Mouse (Mus musculus) liver, embryonic 16.5 days (tissue): ENCODE data around the gene Vwde. TPM values are rescaled to one million over a fixed set of nuclear protein-coding genes. Genes with fewer than 3 reads are reported as not detected.

Source experiments
- ATAC-seq: fragments of 200-750 bp; cut with Nextera tagmentation; 2 replicates; pipeline ENCODE4 v1.8.0; 2017; ENCODE audit warnings: low read depth, mild to moderate bottlenecking, moderate number of reproducible peaks, moderate library complexity
- H3K27ac ChIP-seq: fragments of 300-500 bp; sonication (generic); 2 replicates; pipeline ENCODE4 v1.5.1; 2014; ENCODE audit warnings: mild to moderate bottlenecking, low read length
- H3K27me3 ChIP-seq: fragments of 300-500 bp; sonication (generic); 2 replicates; pipeline ENCODE4 v1.6.1; 2014; ENCODE audit warnings: low read depth, low read length, mixed read lengths; ENCODE audit not compliant: control insufficient read depth, insufficient read depth
- H3K36me3 ChIP-seq: fragments of 300-500 bp; sonication (generic); 2 replicates; pipeline ENCODE4 v1.6.1; 2014; ENCODE audit warnings: mild to moderate bottlenecking; ENCODE audit not compliant: control insufficient read depth, insufficient read depth
- H3K4me1 ChIP-seq: fragments of 300-500 bp; sonication (generic); 2 replicates; pipeline ENCODE4 v1.6.1; 2014; ENCODE audit warnings: low read depth, low read length, mixed read lengths; ENCODE audit not compliant: control insufficient read depth
- H3K4me2 ChIP-seq: fragments of 300-500 bp; sonication (generic); 2 replicates; pipeline ENCODE4 v1.6.1; 2014; ENCODE audit warnings: low read depth, low read length, mixed read lengths
- H3K4me3 ChIP-seq: fragments of 300-500 bp; sonication (generic); 2 replicates; pipeline ENCODE4 v1.5.1; 2014; ENCODE audit warnings: low read depth, mild to moderate bottlenecking, low read length
- H3K9ac ChIP-seq: fragments of 300-500 bp; sonication (generic); 2 replicates; pipeline ENCODE4 v1.6.1; 2014; ENCODE audit warnings: low read depth, low read length
- H3K9me3 ChIP-seq: fragments of 300-500 bp; sonication (generic); replicated peaks from 2 replicates; pipeline ENCODE4 v1.6.1; 2016; ENCODE audit warnings: low read length; ENCODE audit not compliant: control insufficient read depth
- WGBS: fragments of 180-500 bp; shearing (Covaris S2); extraction: QIAGEN DNeasy Blood & Tissue Kit; methylation state at CpG from one replicate; pipeline ENCODE4 v1.1.7; 2014; ENCODE audit not compliant: insufficient replicate concordance; 5-methylcytosine and 5-hydroxymethylcytosine counted together
- polyA plus RNA-seq: library from polyadenylated mRNA; unstranded; fragments of >200 nt; fragmentation: Nextera tagmentation; extraction: Ambion mirVana; gene quantifications from 2 replicates; pipeline ENCODE4 v1.2.1, GENCODE M21; 2015

Gene Vwde
- not detected in 2 replicates for polyA plus RNA-seq

DNA sequence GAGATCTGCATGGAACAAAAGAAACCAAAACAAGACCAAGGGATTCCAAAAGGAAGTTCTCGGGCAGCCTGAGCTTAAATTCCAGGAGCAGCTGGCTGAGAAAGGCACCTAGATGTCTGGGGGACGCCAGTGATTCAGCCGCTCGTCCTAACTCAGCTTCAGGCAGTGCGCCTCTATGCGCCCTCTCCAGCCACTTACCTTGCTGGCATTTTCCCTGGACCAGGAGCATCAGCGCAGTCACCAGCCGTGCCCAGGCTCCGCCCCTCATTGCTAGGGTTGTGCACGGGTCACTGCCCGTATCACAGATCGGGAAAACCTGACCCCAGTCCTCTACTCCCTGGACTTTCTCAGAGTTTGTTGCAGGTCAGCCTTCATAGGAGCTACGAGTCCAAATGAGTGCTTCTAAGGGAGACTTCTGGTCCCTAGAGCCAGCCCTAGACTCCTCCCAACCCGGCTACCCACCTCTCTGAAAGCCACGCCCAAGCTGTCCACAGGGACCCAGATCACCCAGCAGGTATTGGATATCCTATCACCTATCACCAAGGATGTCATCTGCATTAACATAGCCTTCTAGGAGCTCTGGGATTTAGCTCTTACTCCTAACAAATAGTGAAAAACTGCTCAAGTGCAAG, at the start of gene Vwde:
TSS of gene Vwde (minus strand) at position 370 of the 632 bp plus-strand sequence.
- Histone ChIP-seq H3K4me3 (no peak within 1 kb of the TSS), H3K9me3 (no peaks in the 10 kb centered on the region), H3K4me2 (no peak within 1 kb of the TSS), H3K4me1 (no peaks in the 10 kb centered on the region), H3K27me3 (no peaks in the 10 kb centered on the region), H3K9ac (no peak within 1 kb of the TSS), H3K27ac (no peak within 1 kb of the TSS), H3K36me3 (no peaks in the 10 kb centered on the region)
- no peak for ATAC-seq
- WGBS: 21% methylated on average over 15 of the region's 15 CpGs

DNA sequence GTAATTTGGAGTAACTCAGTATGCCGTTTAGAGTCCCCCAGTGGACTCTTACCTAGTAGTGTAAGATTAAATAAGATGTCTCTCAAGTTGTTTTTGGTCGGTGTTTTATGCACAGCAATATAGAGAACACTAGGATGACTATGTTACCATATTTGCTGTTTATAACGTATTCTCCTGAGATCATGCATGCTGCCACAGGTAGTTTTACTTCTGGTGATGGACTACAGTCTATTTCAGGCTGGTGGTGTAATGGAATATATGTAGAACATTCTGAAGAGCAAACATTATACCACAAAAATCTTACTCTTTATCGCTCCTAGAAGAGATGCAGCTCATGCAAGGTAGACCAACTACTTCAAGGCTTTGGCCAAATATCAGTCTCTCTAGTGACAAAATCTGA, 30.6 kb upstream of the Vwde start:
- Histone ChIP-seq H3K36me3 (no peaks in the 10 kb centered on the region), H3K4me2 (no peak overlapping the region), H3K9me3 (no peaks in the 10 kb centered on the region), H3K4me1 (no peaks in the 10 kb centered on the region), H3K27ac (no peak overlapping the region), H3K9ac (no peak overlapping the region), H3K4me3 (no peak overlapping the region), H3K27me3 (no peaks in the 10 kb centered on the region)
- no peak for ATAC-seq
- 58% methylated on average over 4 of the region's 4 CpGs for WGBS

DNA sequence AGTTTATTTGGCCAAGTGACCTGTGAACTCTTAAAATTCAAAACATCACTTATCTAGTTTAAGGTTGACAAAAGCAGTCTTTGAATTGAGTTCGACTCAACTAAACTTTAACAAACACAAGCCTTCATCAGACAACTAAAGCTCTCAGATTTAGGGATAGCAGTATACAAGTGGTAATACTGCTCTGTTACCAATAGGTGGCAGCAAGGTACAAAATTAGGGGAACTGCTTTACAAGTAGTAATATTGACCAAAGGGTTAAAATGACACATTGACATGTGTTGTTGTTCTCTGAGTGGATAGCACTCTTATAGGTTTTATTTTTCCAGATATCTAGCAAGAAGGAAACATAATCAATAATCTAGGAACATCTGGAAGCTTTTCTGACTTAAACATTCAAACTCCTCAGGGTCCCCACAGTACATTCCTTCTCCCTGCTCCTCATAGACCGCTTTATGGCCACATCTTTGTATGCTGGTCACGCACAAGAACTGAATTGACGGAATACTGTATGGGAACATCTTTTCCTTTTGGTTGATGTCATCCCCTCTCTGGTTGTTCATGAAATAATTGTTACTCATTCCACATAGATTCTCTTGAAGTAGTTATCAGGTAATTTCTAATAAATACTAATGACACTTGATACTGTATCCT, 23.7 kb upstream of the Vwde start:
- Histone ChIP-seq H3K4me2 (no peak overlapping the region), H3K9ac (no peak overlapping the region), H3K27me3 (no peaks in the 10 kb centered on the region), H3K36me3 (no peaks in the 10 kb centered on the region), H3K27ac (no peak overlapping the region), H3K4me1 (no peaks in the 10 kb centered on the region), H3K9me3 (no peaks in the 10 kb centered on the region), H3K4me3 (no peak overlapping the region)
- WGBS: 44% methylated on average over 4 of the region's 4 CpGs
- no peak for ATAC-seq

DNA sequence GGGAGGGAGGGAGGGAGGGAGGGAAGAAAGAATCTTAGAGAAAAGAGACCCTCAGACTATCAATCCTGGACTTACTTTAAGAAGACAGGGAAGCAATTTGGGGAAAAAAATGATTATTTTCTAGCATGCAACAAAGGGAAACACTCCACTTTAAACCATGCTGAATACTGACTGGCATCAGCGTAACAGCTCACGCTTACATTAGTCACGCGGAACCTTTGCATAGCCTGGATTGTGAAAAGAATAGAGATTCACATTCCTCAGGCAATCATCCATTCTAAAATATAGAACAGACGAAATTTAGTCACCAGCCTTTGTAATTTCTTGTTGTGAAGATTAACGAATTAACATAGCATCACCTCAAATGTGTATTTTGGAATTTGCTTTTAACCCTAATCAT, 18.6 kb downstream of the Vwde start:
- H3K36me3 ChIP-seq: no peaks in the 10 kb centered on the region
- H3K9ac ChIP-seq: no peak overlapping the region
- H3K4me3 ChIP-seq: no peak overlapping the region
- WGBS: 64% methylated on average over 6 of the region's 6 CpGs
- no peak for ATAC-seq
- H3K27ac ChIP-seq: no peak overlapping the region
- no peak overlapping the region for H3K4me2 ChIP-seq
- no peaks in the 10 kb centered on the region for H3K9me3 ChIP-seq
- H3K27me3 ChIP-seq: no peaks in the 10 kb centered on the region
- H3K4me1 ChIP-seq: no peaks in the 10 kb centered on the region

- Histone ChIP-seq H3K9ac (no peak overlapping the region), H3K4me1 (no peaks in the 10 kb centered on the region), H3K9me3 (no peaks in the 10 kb centered on the region), H3K27me3 (no peaks in the 10 kb centered on the region), H3K4me3 (no peak overlapping the region), H3K27ac (no peak overlapping the region), H3K36me3 (no peaks in the 10 kb centered on the region), H3K4me2 (no peak overlapping the region)
- 55% methylated on average over 3 of the region's 3 CpGs for WGBS
- ATAC-seq: no peak
Observed at GRCm38 (mm10) chr6:13197486-13197885, 27.3 kb downstream of the Vwde start.

DNA sequence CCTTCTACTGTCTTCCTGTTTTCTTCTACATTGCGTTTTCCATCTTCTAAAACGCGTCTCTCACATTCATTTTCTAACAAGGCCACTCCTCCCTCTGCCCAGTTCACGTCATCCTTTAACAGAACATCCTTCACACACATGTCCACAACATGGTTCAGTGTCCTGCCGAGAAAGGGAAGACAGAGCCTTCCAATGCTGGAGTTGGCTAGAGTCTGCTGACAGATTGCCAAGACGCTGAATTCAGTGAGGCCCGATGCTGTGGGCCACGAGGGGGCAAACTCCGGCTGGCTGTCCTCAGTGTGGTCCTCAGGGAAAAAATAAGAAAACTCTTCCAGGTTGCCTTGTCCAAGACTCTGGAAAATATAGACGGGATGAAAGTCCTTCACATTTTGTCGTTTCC, 37.9 kb downstream of the Vwde start:
- Histone ChIP-seq H3K4me2 (no peak overlapping the region), H3K4me1 (no peaks in the 10 kb centered on the region), H3K36me3 (no peaks in the 10 kb centered on the region), H3K27ac (no peak overlapping the region), H3K9me3 (no peaks in the 10 kb centered on the region), H3K9ac (no peak overlapping the region), H3K27me3 (no peaks in the 10 kb centered on the region), H3K4me3 (no peak overlapping the region)
- 70% methylated on average over 11 of the region's 11 CpGs for WGBS
- no peak for ATAC-seq

GRCm38 (mm10) chr6:13180061-13180460, 44.7 kb downstream of the Vwde start:
- ATAC-seq: no peak
- Histone ChIP-seq H3K27me3 (no peaks in the 10 kb centered on the region), H3K4me3 (no peak overlapping the region), H3K36me3 (no peaks in the 10 kb centered on the region), H3K4me2 (no peak overlapping the region), H3K9me3 (no peaks in the 10 kb centered on the region), H3K27ac (no peak overlapping the region), H3K9ac (no peak overlapping the region), H3K4me1 (no peaks in the 10 kb centered on the region)
- 66% methylated on average over 3 of the region's 3 CpGs for WGBS

GRCm38 (mm10) chr6:13169459-13170150, 55.2 kb downstream of the Vwde start:
- no peak overlapping the region for H3K9ac ChIP-seq
- no peaks in the 10 kb centered on the region for H3K9me3 ChIP-seq
- no peaks in the 10 kb centered on the region for H3K4me1 ChIP-seq
- H3K36me3 ChIP-seq: no peaks in the 10 kb centered on the region
- H3K4me2 ChIP-seq: no peak overlapping the region
- 55% methylated on average over 3 of the region's 3 CpGs for WGBS
- H3K4me3 ChIP-seq: no peak overlapping the region
- no peak overlapping the region for H3K27ac ChIP-seq
- no peaks in the 10 kb centered on the region for H3K27me3 ChIP-seq
- no peak for ATAC-seq
